Mouse (Mus musculus) G1E (cell line): ENCODE data around the gene Znrf1.

Source experiments
- CTCF ChIP-seq: IDR thresholded peaks from 2 replicates; pipeline ENCODE4 v1.5.1; 2012; ENCODE audit warnings: low read depth, low read length, inconsistent platforms, mixed read lengths
- GATA1 ChIP-seq: IDR thresholded peaks from 2 replicates; pipeline ENCODE4 v1.6.1; 2012; ENCODE audit warnings: borderline replicate concordance, low read length, inconsistent platforms, mixed read lengths
- GATA2 ChIP-seq: IDR thresholded peaks from 2 replicates; pipeline ENCODE4 v1.6.1; 2012; ENCODE audit warnings: low read depth, low read length, inconsistent platforms, borderline replicate concordance

GRCm38 (mm10) chr8:111626933-111627332, 91.0 kb downstream of the Znrf1 start:
- TF ChIP-seq CTCF (no peak), GATA2 (no peak), GATA1 (no peak)
